Mouse (Mus musculus): Measurements from ENCODE around the gene Igf2bp3. TPM values are rescaled to one million over a fixed set of nuclear protein-coding genes. Genes with fewer than 3 reads are reported as not detected.

Igf2bp3 gene
- polyA plus RNA-seq, 1 experiment from 2014 or later, result 40.9 TPM

GRCm38 (mm10) chr6:49115550-49115949, 99.2 kb downstream of the Igf2bp3 start:
- Histone ChIP-seq H3K27ac (replicated peaks) (no peak overlapping the region), H3K36me3 (peaks cover 31% of the 10 kb centered on the region), H3K4me3 (no peak overlapping the region), H3K27me3 (no peaks in the 10 kb centered on the region), H3K9me3 (no peaks in the 10 kb centered on the region), H3K4me2 (no peak overlapping the region), H3K4me1 (replicated peaks) (peaks cover 18% of the 10 kb centered on the region), H3K9ac (no peak overlapping the region)
- ATAC-seq (ENCODE audit: low read depth), result no peak
- WGBS, result 78% methylated on average over 5 of the region's 5 CpGs

DNA sequence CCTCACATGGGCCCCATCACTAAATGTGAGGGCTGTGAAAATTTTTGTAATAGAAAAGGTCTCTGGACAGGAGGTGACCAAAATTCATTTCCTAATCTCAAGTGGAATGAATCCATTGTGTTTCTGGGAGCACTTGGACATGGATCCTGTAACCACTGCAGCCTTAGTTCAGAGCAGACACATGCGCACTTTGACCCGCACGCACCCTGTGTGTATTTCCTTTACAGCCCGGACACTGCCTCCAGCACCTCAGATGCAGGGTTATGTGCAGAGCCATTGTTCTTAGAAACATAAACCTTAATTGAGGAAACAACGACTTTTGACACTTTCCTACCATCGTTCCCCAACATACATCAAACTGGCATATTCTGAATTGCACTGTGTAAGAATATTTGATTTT, 100.3 kb downstream of the Igf2bp3 start:
- Histone ChIP-seq H3K4me1 (replicated peaks) (peaks cover 8% of the 10 kb centered on the region), H3K36me3 (peaks cover 31% of the 10 kb centered on the region), H3K9me3 (no peaks in the 10 kb centered on the region), H3K27me3 (no peaks in the 10 kb centered on the region), H3K4me3 (no peak overlapping the region), H3K9ac (no peak overlapping the region), H3K27ac (replicated peaks) (no peak overlapping the region), H3K4me2 (no peak overlapping the region)
- 78% methylated on average over 6 of the region's 6 CpGs for WGBS
- no peak for ATAC-seq (ENCODE audit: low read depth)

DNA sequence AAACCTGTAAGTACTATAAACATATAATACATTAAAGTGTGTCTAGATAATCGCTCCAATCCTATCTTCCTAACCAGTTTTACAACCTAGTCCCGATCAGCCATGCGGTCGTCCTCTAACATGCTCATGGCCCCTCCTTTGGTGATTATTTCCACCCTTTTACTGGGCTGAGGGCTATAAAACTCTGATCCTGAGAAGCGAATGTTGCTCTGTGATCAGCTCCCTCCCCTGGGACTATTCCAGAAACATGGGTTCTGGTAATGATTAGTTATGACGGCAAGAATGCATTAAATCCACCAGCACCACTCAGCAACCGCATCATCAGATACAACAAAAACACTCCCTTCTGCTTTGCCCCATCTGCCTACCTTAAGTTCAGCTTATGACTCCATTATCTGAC, 100.9 kb downstream of the Igf2bp3 start:
- Histone ChIP-seq H3K9ac (no peak overlapping the region), H3K27ac (replicated peaks) (no peak overlapping the region), H3K4me3 (no peak overlapping the region), H3K4me1 (replicated peaks) (peaks cover 7% of the 10 kb centered on the region; the same call in 1 of the 2 replicates), H3K36me3 (peaks cover 33% of the 10 kb centered on the region), H3K27me3 (no peaks in the 10 kb centered on the region), H3K4me2 (no peak overlapping the region), H3K9me3 (no peaks in the 10 kb centered on the region)
- no peak for ATAC-seq (ENCODE audit: low read depth)
- 46% methylated on average over 7 of the region's 7 CpGs for WGBS

- no peak overlapping the region for H3K27ac ChIP-seq (replicated peaks)
- peaks cover 55% of the 10 kb centered on the region for H3K36me3 ChIP-seq
- no peaks in the 10 kb centered on the region for H3K9me3 ChIP-seq
- H3K9ac ChIP-seq, result no peak overlapping the region
- H3K4me1 ChIP-seq (replicated peaks), result peaks cover 5% of the 10 kb centered on the region; the same call in 1 of the 2 replicates
- H3K4me3 ChIP-seq, result no peak overlapping the region
- ATAC-seq (ENCODE audit: low read depth), result no peak
- 88% methylated on average over 2 of the region's 2 CpGs for WGBS
- H3K4me2 ChIP-seq, result no peak overlapping the region
- no peaks in the 10 kb centered on the region for H3K27me3 ChIP-seq
Observed at GRCm38 (mm10) chr6:49109196-49109595, 105.6 kb downstream of the Igf2bp3 start.

GRCm38 (mm10) chr6:49106746-49107500, 107.8 kb downstream of the Igf2bp3 start:
- Histone ChIP-seq H3K9ac (no peak overlapping the region), H3K36me3 (peaks cover 76% of the 10 kb centered on the region), H3K27ac (replicated peaks) (no peak overlapping the region), H3K27me3 (no peaks in the 10 kb centered on the region), H3K4me3 (no peak overlapping the region), H3K9me3 (no peaks in the 10 kb centered on the region), H3K4me1 (replicated peaks) (no peaks in the 10 kb centered on the region), H3K4me2 (no peak overlapping the region)
- no peak for ATAC-seq (ENCODE audit: low read depth)
- WGBS, result 89% methylated on average over 15 of the region's 15 CpGs

DNA sequence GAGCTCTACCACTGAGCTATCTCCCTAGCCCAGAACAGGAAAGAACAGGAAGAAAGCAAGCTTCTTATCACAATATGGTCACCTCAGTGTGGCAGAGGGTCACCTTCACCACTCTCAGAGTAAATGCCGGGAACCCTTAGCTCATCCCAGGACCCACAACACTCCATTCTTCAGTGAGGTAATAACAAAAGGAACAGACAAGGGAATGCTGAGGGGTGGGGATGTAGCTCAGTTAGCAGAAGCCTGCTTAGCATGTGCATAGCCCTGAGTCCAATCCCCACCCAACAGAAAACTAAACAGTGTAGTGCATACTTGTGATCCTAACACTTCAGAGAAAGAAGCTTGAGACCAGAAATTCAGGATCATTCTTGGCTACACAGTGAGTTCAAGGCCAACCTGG, 115.7 kb downstream of the Igf2bp3 start:
- no peaks in the 10 kb centered on the region for H3K27me3 ChIP-seq
- H3K4me1 ChIP-seq (replicated peaks), result peaks cover 19% of the 10 kb centered on the region
- no peak overlapping the region for H3K4me2 ChIP-seq
- H3K9ac ChIP-seq, result no peak overlapping the region
- H3K4me3 ChIP-seq, result no peak overlapping the region
- H3K27ac ChIP-seq (replicated peaks), result no peak overlapping the region
- peaks cover 67% of the 10 kb centered on the region for H3K36me3 ChIP-seq
- H3K9me3 ChIP-seq, result no peaks in the 10 kb centered on the region
- WGBS, result 85% methylated on average over 1 of the region's 1 CpGs
- ATAC-seq (ENCODE audit: low read depth), result no peak

DNA sequence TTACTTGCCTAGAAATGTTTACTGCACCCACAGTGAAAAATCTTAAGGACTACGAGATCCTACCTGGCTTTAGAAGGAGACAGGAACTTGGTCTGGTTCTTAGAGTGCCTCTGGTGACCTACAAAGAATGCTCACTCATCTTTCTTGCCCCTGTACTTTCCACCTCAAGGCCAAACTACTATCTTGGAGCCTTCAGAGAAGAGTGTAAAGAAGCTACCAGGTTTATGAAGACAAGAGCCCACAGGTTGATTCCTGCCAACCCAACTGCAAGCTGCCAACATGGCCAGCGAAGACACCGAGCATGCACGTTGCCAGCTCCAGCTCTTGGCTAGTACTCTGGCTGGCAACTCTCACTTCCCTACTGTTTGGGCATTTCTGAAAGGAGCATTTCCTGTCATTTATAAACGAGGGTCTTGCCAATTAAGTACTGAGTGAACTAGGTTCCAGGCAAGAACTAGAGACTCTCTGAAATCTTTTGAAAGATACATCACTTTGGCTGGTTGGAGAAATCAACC, 117.1 kb downstream of the Igf2bp3 start:
- Histone ChIP-seq H3K36me3 (peaks cover 66% of the 10 kb centered on the region), H3K27me3 (no peaks in the 10 kb centered on the region), H3K4me3 (no peak overlapping the region), H3K9ac (no peak overlapping the region), H3K27ac (replicated peaks) (no peak overlapping the region), H3K4me2 (no peak overlapping the region), H3K4me1 (replicated peaks) (peaks cover 19% of the 10 kb centered on the region), H3K9me3 (no peaks in the 10 kb centered on the region)
- WGBS, result 86% methylated on average over 5 of the region's 5 CpGs
- no peak for ATAC-seq (ENCODE audit: low read depth)

DNA sequence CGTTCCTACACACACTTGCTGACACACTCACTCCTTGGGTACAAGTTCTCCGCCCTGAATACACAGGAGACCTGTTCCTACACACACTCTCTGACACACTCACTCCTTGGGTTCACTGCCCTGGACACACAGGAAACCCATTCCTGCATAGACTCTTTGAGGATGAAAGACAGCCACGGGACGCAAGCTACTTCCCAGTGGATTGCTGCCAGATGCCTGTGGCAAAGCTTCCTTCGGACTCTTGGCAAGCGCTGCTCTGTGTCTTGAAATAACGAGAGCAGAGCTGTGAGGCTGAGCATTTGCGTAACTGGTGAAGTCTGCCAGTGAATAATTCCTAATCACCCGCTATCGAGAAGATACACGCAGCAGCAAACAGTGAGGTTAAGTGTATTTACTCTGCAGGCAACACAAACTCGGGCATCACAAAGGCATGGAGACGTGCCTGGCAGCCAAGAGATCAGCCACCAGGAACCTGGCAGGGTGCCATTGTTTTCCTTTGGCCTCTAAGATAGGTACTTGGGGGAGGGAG, 117.8 kb downstream of the Igf2bp3 start:
- H3K36me3 ChIP-seq, result peaks cover 66% of the 10 kb centered on the region
- ATAC-seq (ENCODE audit: low read depth), result peak; percentile 32; the same call in 1 of the 2 replicates
- H3K4me2 ChIP-seq, result peak overlapping the region; percentile 23; the same call in 1 of the 2 replicates
- 55% methylated on average over 13 of the region's 13 CpGs for WGBS
- H3K4me3 ChIP-seq, result no peak overlapping the region
- H3K27me3 ChIP-seq, result no peaks in the 10 kb centered on the region
- peaks cover 19% of the 10 kb centered on the region for H3K4me1 ChIP-seq (replicated peaks)
- H3K9ac ChIP-seq, result 0 out of 2 replicates have a peak overlapping the region, but pooled peaks have one; percentile 17
- peak overlapping the region; percentile 61 for H3K27ac ChIP-seq (replicated peaks)
- H3K9me3 ChIP-seq, result no peaks in the 10 kb centered on the region

DNA sequence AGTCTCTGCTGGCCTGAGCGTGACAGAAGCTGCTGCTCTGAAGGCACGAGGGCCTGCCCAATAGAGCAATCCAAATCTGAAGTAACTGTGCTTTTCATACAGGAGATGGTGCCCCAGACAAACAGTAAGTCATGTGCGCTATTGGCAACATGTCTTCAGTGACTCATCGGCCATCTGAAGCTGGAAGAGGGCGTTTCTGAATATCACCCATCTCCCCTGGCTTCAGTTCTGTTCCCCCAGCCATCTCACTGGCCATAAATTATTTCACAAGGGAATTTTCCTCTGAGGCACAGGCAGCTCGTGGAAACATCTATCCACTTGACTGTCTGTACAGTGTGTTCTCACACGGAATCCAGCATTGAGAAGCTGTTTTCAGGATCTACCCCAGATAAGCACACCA, 118.3 kb downstream of the Igf2bp3 start:
- Histone ChIP-seq H3K9ac (no peak overlapping the region), H3K4me3 (no peak overlapping the region), H3K4me1 (replicated peaks) (peaks cover 19% of the 10 kb centered on the region), H3K36me3 (peaks cover 70% of the 10 kb centered on the region), H3K27ac (replicated peaks) (peak overlapping the region; percentile 61; the same call in 1 of the 2 replicates), H3K27me3 (no peaks in the 10 kb centered on the region), H3K9me3 (no peaks in the 10 kb centered on the region), H3K4me2 (no peak overlapping the region)
- 0 out of 2 replicates have a peak, but pooled peaks have one; percentile 23 for ATAC-seq (ENCODE audit: low read depth)
- 76% methylated on average over 7 of the region's 7 CpGs for WGBS

- H3K27ac ChIP-seq (replicated peaks), result no peak overlapping the region
- no peak overlapping the region for H3K4me2 ChIP-seq
- no peak overlapping the region for H3K9ac ChIP-seq
- H3K4me1 ChIP-seq (replicated peaks), result peaks cover 19% of the 10 kb centered on the region
- H3K9me3 ChIP-seq, result no peaks in the 10 kb centered on the region
- peaks cover 79% of the 10 kb centered on the region for H3K36me3 ChIP-seq
- no peak for ATAC-seq (ENCODE audit: low read depth)
- H3K4me3 ChIP-seq, result no peak overlapping the region
- H3K27me3 ChIP-seq, result no peaks in the 10 kb centered on the region
- WGBS, result 88% methylated on average over 10 of the region's 10 CpGs
Observed at GRCm38 (mm10) chr6:49094968-49095367, 119.8 kb downstream of the Igf2bp3 start.

GRCm38 (mm10) chr6:49083008-49083407, 131.7 kb downstream of the Igf2bp3 start:
- Histone ChIP-seq H3K4me2 (no peak overlapping the region), H3K27me3 (no peaks in the 10 kb centered on the region), H3K27ac (replicated peaks) (no peak overlapping the region), H3K4me3 (no peak overlapping the region), H3K9ac (no peak overlapping the region), H3K9me3 (no peaks in the 10 kb centered on the region), H3K36me3 (peaks cover 56% of the 10 kb centered on the region), H3K4me1 (replicated peaks) (no peaks in the 10 kb centered on the region)
- ATAC-seq (ENCODE audit: low read depth), result no peak
- WGBS, result 94% methylated on average over 4 of the region's 4 CpGs

DNA sequence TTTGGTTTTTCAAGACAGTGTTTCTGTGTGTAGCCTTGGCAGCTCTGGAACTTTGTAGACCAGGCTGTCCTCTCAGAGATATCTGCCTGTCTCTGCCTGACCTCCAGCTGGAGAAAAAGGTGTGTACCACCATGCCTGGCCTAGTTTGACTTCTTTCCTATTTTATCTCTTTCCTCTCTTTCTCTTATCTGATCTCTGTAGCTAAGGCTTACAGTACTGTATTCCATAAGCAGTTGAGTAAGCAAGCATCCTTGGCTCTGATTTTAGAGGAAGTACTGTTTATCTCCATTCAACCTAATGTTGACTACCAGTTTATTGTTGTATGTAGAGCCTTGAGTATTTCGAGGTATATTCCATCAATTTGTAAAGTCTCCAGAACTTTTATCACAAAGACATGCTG, 135.4 kb downstream of the Igf2bp3 start:
- Histone ChIP-seq H3K9me3 (no peaks in the 10 kb centered on the region), H3K9ac (no peak overlapping the region), H3K4me1 (replicated peaks) (peaks cover 21% of the 10 kb centered on the region), H3K4me2 (no peak overlapping the region), H3K36me3 (peaks cover 24% of the 10 kb centered on the region), H3K27me3 (no peaks in the 10 kb centered on the region), H3K27ac (replicated peaks) (no peak overlapping the region), H3K4me3 (no peak overlapping the region)
- WGBS, result 100% methylated on average over 1 of the region's 1 CpGs
- ATAC-seq (ENCODE audit: low read depth), result no peak

Measured in neural tube, embryonic 13.5 days (tissue).